Mouse (Mus musculus) liver, adult 2 months (tissue): ENCODE measurements around the gene Nepn. TPM values are rescaled to one million over a fixed set of nuclear protein-coding genes. Genes with fewer than 3 reads are reported as not detected.

Experiments used
- DNase-seq: peaks from one replicate; pipeline ENCODE4 v3.0.0-alpha.2; 2011; ENCODE audit warnings: low read depth, low spot score; ENCODE audit errors: extremely low read depth
- H3K27ac ChIP-seq: fragments of 200-500 bp; replicated peaks from 2 replicates; pipeline ENCODE4 v1.5.1; 2012; ENCODE audit warnings: low read depth, mild to moderate bottlenecking, control low read depth, inconsistent platforms, low read length; ENCODE audit not compliant: insufficient read depth
- H3K27me3 ChIP-seq: fragments of 200-500 bp; 2 replicates; pipeline ENCODE4 v1.6.1; 2012; ENCODE audit warnings: mild to moderate bottlenecking, moderate library complexity, low read length, inconsistent platforms; ENCODE audit not compliant: control insufficient read depth, insufficient read depth
- H3K36me3 ChIP-seq: fragments of 200-500 bp; 2 replicates; pipeline ENCODE4 v1.6.1; 2012; ENCODE audit warnings: low read length, inconsistent platforms; ENCODE audit not compliant: control insufficient read depth, insufficient read depth
- H3K4me1 ChIP-seq: fragments of 200-500 bp; 2 replicates; pipeline ENCODE4 v1.6.1; 2011; ENCODE audit warnings: low read length; ENCODE audit not compliant: control insufficient read depth, insufficient read depth
- H3K4me3 ChIP-seq: fragments of 200-500 bp; 2 replicates; pipeline ENCODE4 v1.5.1; 2011; ENCODE audit warnings: low read depth, mild to moderate bottlenecking, control low read depth, low read length, moderate library complexity; ENCODE audit not compliant: insufficient read depth
- H3K79me2 ChIP-seq: fragments of 200-500 bp; 2 replicates; pipeline ENCODE4 v1.6.1; 2012; ENCODE audit warnings: inconsistent platforms, mild to moderate bottlenecking, low read length, moderate library complexity; ENCODE audit not compliant: control insufficient read depth, insufficient read depth
- H3K9ac ChIP-seq: fragments of 200-500 bp; 2 replicates; pipeline ENCODE4 v1.6.1; 2012; ENCODE audit warnings: low read depth, mild to moderate bottlenecking, control low read depth, inconsistent platforms, low read length
- CTCF ChIP-seq: fragments of 200-500 bp; IDR thresholded peaks from 2 replicates; pipeline ENCODE4 v1.5.1; 2011; ENCODE audit warnings: low read depth, low read length, control low read depth
- POLR2A ChIP-seq: fragments of 200-500 bp; IDR thresholded peaks from 2 replicates; pipeline ENCODE4 v1.6.1; 2011; ENCODE audit warnings: low read length, control low read depth; ENCODE audit not compliant: insufficient read depth; ENCODE audit errors: extremely low read depth
- WGBS: fragments of 180-500 bp; shearing (Covaris S2); methylation state at CpG from one replicate; pipeline ENCODE4 v1.1.7; 2018; 5-methylcytosine and 5-hydroxymethylcytosine counted together
- polyA plus RNA-seq: library from polyadenylated mRNA; depleted of rRNA; stranded (reverse); fragments of >200 nt; gene quantifications from 2 replicates; pipeline ENCODE4 v1.2.3, GENCODE M21; 2012
- total RNA-seq: library from RNA; depleted of rRNA; stranded (reverse); fragments of >200 nt; gene quantifications from 2 replicates; pipeline ENCODE4 v1.2.3, GENCODE M21; 2014

Gene Nepn
- total and polyA plus RNA-seq, 2 experiments, result not detected

DNA sequence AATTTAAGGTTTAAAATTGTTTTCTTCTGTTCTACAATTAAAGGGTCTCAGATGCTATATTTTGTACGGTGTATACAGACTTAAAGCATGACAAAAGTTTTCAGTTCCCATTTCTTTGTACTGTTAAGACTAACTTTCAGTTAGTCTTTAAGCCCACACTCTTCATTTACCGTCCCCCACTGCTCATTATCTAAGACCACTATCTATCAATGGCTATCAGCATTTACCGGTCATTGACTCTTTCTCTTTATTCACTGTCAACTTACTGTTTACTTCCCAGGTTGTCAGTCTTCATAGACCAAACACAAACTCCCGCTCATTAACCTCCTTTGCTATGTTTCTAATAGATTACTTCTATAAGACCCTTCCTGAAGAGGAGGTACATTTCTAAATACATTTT, 1.6 kb upstream of the Nepn start:
- 73% methylated on average over 4 of the region's 4 CpGs for WGBS
- no peaks in the 10 kb centered on the region for H3K36me3 ChIP-seq
- TF ChIP-seq POLR2A (no peak), CTCF (no peak)
- no peaks in the 10 kb centered on the region for H3K27me3 ChIP-seq
- H3K4me1 ChIP-seq, result peaks cover 5% of the 10 kb centered on the region; the same call in 1 of the 2 replicates
- H3K9ac ChIP-seq, result no peak overlapping the region
- H3K4me3 ChIP-seq, result no peak overlapping the region
- H3K27ac ChIP-seq, result no peak overlapping the region
- DNase-seq, result no peak
- H3K79me2 ChIP-seq, result no peaks in the 10 kb centered on the region

DNA sequence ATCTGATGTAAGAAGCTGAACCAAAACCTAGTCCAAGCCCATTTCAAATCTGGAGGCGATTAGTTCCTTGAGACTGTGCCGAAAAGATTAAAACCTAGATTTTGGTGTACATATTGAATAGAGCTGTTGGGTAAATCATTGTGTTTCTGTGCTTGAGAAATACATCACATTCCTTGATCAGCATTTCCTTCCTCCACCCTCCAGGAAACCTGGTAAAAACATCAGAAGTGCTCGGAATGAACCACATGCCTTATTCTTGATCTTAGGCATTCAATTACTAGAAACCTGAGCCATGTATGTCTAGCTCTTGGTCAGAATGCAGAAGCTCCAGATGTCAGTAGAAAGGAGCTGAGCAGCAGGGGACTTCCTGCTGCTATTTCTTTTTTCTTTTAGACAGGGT, 666 bp downstream of the Nepn start:
- WGBS, result 82% methylated on average over 3 of the region's 3 CpGs
- Histone ChIP-seq H3K4me1 (no peaks in the 10 kb centered on the region), H3K79me2 (no peaks in the 10 kb centered on the region), H3K4me3 (no peak overlapping the region), H3K36me3 (no peaks in the 10 kb centered on the region), H3K27ac (no peak overlapping the region), H3K9ac (no peak overlapping the region), H3K27me3 (no peaks in the 10 kb centered on the region)
- TF ChIP-seq POLR2A (no peak), CTCF (no peak)
- no peak for DNase-seq

DNA sequence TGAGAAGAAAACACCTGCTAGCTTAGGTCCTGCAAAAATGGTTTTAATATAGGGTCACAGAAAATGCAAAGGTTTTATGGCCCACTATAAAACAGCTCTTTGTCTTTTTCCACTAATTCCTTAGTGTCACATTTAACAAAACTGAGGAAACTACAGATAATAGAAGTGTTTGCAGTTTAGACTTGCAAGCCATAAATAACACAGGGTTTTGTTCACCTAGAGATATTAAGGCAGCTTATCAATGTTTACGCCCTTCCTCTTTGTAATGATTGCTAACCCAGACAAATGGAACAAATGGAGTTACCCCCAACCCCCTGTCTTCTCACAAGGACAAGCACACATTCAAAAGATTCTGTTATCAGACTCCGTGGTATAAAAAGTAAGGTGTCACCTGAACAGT, 2.4 kb downstream of the Nepn start:
- Histone ChIP-seq H3K79me2 (no peaks in the 10 kb centered on the region), H3K4me3 (no peak overlapping the region), H3K27me3 (no peaks in the 10 kb centered on the region), H3K4me1 (no peaks in the 10 kb centered on the region), H3K36me3 (no peaks in the 10 kb centered on the region), H3K9ac (no peak overlapping the region), H3K27ac (no peak overlapping the region)
- DNase-seq, result no peak
- TF ChIP-seq POLR2A (no peak), CTCF (no peak)
- WGBS, result 61% methylated on average over 2 of the region's 2 CpGs

DNA sequence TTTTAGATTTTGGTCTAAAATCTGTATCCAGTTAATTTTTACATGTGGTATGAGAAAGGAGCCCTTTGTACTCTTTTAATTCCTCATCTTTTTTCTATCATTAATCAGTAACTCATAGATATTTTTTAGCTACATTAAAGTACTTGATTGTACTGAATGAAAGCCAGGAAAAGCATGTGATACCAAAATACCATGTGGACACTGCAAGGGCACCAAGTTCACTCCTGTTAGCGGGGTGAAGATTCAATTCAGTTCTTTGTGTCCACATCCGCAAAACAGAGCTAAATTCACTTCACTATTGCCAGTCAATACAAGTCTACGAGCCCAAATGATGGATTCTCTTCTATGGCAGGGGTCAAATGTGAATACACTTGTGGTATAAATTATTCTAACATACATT, 7.9 kb downstream of the Nepn start:
- Histone ChIP-seq H3K4me1 (no peaks in the 10 kb centered on the region), H3K4me3 (no peak overlapping the region), H3K79me2 (no peaks in the 10 kb centered on the region), H3K36me3 (no peaks in the 10 kb centered on the region), H3K9ac (no peak overlapping the region), H3K27ac (no peak overlapping the region), H3K27me3 (no peaks in the 10 kb centered on the region)
- no peak for TF ChIP-seq POLR2A
- TF ChIP-seq CTCF, result no peak
- WGBS, result 80% methylated on average over 3 of the region's 3 CpGs
- no peak for DNase-seq

DNA sequence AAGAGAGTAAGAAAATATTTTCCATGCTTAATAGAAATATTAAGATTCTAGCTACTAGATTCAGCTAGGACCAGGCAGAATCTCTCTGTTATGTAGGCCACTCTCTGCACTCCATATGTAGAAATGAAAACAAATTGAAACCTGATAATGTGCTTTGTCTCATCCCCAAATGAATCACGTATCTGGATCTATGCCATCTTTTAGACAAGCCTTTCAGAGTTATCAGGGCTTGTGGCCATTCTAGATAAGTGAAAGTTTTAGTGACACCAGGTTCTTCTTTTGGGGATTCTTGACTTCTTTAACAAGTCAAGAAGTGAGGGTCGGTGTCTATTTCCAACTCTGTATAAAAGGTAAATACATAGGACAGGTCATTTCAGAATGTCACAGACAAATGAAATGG, 9.9 kb downstream of the Nepn start:
- WGBS, result 74% methylated on average over 2 of the region's 2 CpGs
- TF ChIP-seq CTCF (no peak), POLR2A (no peak)
- Histone ChIP-seq H3K27me3 (no peaks in the 10 kb centered on the region), H3K36me3 (no peaks in the 10 kb centered on the region), H3K4me3 (no peak overlapping the region), H3K9ac (no peak overlapping the region), H3K79me2 (no peaks in the 10 kb centered on the region), H3K27ac (no peak overlapping the region), H3K4me1 (no peaks in the 10 kb centered on the region)
- DNase-seq, result no peak

DNA sequence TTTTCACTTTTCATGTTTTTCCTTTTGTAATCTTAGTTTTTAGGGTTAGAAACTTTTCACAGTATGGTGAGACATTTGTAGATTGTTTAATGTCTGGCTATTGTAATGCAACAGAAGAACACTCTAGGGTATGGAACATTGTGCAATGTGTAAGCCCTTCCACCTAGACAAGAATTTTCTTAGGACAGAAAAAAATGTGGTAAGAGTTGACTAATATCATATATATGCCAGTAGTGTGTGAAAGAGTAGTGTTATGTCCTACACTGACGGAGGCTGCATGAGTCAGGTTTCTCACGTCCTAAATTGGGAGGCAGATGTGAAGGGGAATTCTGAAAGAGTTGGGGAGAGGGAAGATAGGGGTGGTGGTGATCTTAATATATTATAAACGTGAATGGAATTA, 10.9 kb downstream of the Nepn start:
- Histone ChIP-seq H3K27me3 (no peaks in the 10 kb centered on the region), H3K36me3 (no peaks in the 10 kb centered on the region), H3K9ac (no peak overlapping the region), H3K79me2 (no peaks in the 10 kb centered on the region), H3K4me3 (no peak overlapping the region), H3K27ac (no peak overlapping the region), H3K4me1 (no peaks in the 10 kb centered on the region)
- WGBS, result 65% methylated on average over 3 of the region's 3 CpGs
- DNase-seq, result no peak
- TF ChIP-seq POLR2A (no peak), CTCF (no peak)
